Comparison of ENCODE assay signal across 27 mouse cellular contexts in the genomic region with DNA sequence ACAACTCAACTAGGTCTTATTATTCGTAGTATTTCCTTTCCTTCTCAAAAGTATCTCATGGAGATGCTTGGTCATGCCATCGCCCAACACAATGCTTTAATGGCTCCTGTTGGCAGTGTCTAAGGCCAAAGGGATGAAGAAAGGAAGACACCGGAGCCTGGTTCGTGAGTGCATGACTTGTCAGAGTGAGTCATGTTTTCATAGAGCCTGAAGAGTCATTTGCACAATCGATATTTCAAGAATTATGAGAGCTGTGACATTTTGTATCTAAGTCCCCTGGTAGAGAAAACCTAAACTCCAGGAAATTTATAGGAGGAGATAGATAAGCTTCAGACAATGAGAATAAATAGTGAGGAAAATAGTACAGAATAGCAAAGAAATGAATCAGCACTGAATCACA. TPM values are rescaled to one million over a fixed set of nuclear protein-coding genes. Genes with fewer than 3 reads are reported as not detected.
DNase-seq lines count a peak whose midpoint lies in the region; TF ChIP-seq lines count a peak whose summit lies in the region.
"Had no signal": no experiment of that assay in that cellular context is flagged by ENCODE, and none has a peak within 500 bp of the region (broad histone marks: within the 10 kb centered on the region; RNA-seq: fewer than 3 reads in every experiment).

No protein-coding gene starts in this region.

- peak; percentile 9 for DNase-seq in adrenal gland, adult 2 months
- DNase-seq in adrenal gland, postnatal 25 days = no peak
- DNase-seq in 3T3-L1 (ENCODE audit: low read depth, low spot score) = peak; percentile 15
- peak; percentile 16 for DNase-seq in Muller cell, postnatal 12 days (ENCODE audit: inconsistent ontology term)
- no peak for DNase-seq in limb, embryonic 10.5 days (ENCODE audit: low spot score)
- DNase-seq in kidney, adult 18-20 months = no peak
- DNase-seq: adrenal gland, adult 8-10 months; adrenal gland, postnatal 14 days; cerebellum, adult 11 months; cerebellum, adult 18-20 months; cerebellum, adult 8-10 months; cerebellum, adult 9-11 months; cerebellum, postnatal 14 days; cerebellum, postnatal 36 days; embryo, embryonic 11 days had no signal

- no peak overlapping the region for H3ac ChIP-seq in myocyte (ENCODE audit: control insufficient read depth, insufficient read length)

- no peaks in the 10 kb centered on the region for H3K9me3 ChIP-seq in limb, embryonic 10.5 days (replicated peaks)
- H3K9me3 ChIP-seq: embryonic facial prominence, embryonic 13.5 days; embryonic facial prominence, embryonic 15.5 days; forebrain, embryonic 13.5 days; G1E had no signal

- H3K27me3 ChIP-seq in myocyte (ENCODE audit: control insufficient read depth, insufficient read depth, insufficient read length) = no peaks in the 10 kb centered on the region
- H3K27me3 ChIP-seq in limb, embryonic 10.5 days (ENCODE audit: low read depth, poor library complexity, severe bottlenecking) = no peaks in the 10 kb centered on the region
- H3K27me3 ChIP-seq: CH12.LX; embryonic facial prominence, embryonic 13.5 days; embryonic facial prominence, embryonic 15.5 days; forebrain, embryonic 13.5 days had no signal

- 93% methylated on average over 5 of the region's 5 CpGs for WGBS in limb, embryonic 10.5 days

- no peak for TF ChIP-seq POLR2A in myocyte (IDR thresholded peaks at IDR 0.05; ENCODE audit: insufficient read length, low read depth)

- no peak overlapping the region for H3K27ac ChIP-seq in limb, embryonic 10.5 days
- H3K27ac ChIP-seq: embryonic facial prominence, embryonic 13.5 days; embryonic facial prominence, embryonic 15.5 days; forebrain, embryonic 13.5 days had no signal

- H3K36me3 ChIP-seq in myocyte (ENCODE audit: control insufficient read depth, insufficient read depth) = no peaks in the 10 kb centered on the region
- H3K36me3 ChIP-seq in limb, embryonic 10.5 days = no peaks in the 10 kb centered on the region
- H3K36me3 ChIP-seq: embryonic facial prominence, embryonic 13.5 days; embryonic facial prominence, embryonic 15.5 days; G1E had no signal

- no peak overlapping the region for H3K4me3 ChIP-seq in myocyte
- H3K4me3 ChIP-seq in limb, embryonic 10.5 days = no peak overlapping the region
- H3K4me3 ChIP-seq: embryonic facial prominence, embryonic 13.5 days; embryonic facial prominence, embryonic 15.5 days; forebrain, embryonic 13.5 days had no signal

- H3K4me1 ChIP-seq in limb, embryonic 10.5 days = no peaks in the 10 kb centered on the region
- H3K4me1 ChIP-seq: embryonic facial prominence, embryonic 13.5 days; forebrain, embryonic 13.5 days had no signal

- H3K79me2 ChIP-seq in myocyte (ENCODE audit: control insufficient read depth, insufficient read depth) = no peaks in the 10 kb centered on the region

- H3K4me2 ChIP-seq in myocyte (ENCODE audit: low read depth) = peak overlapping the region; percentile 24
- H3K4me2 ChIP-seq: embryonic facial prominence, embryonic 13.5 days; embryonic facial prominence, embryonic 15.5 days; forebrain, embryonic 13.5 days had no signal

TF ChIP-seq in myocyte, 11 proteins besides CTCF, POLR2A, EP300 and RAD21:
- 0 out of 2 replicates have a peak, but pooled peaks have one; percentile 8 for TF ChIP-seq CEBPB (IDR thresholded peaks at IDR 0.05; ENCODE audit: insufficient read depth, poor library complexity, severe bottlenecking)
- no peak for TF ChIP-seq E2F4 (IDR thresholded peaks at IDR 0.05; ENCODE audit: insufficient read depth)

RNA-seq across cellular contexts. Expression of a gene that starts 33.5 kb away (rescaled TPM):
- total RNA-seq in adrenal gland, adult 2 months (2021) = not detected
- polyA plus RNA-seq in adrenal gland, adult 2 months (2012; rRNA removed) = not detected in 2 replicates
- total RNA-seq in adrenal gland, postnatal 25 days (2021) = not detected in 2 replicates
- not detected for polyA plus RNA-seq in myocyte (2012; fragmentation: generic; extraction: Trizol)
- not detected in 2 replicates for polyA plus RNA-seq in limb, embryonic 10.5 days (2016; fragmentation: Nextera tagmentation; extraction: Ambion mirVana)
- total RNA-seq: adrenal gland, postnatal 14 days; adrenal gland, postnatal 4 days; CH12.LX; common myeloid progenitor, adult 5-6 weeks; G1E had no signal
- polyA plus RNA-seq: brain, embryonic 14.5 days; embryonic facial prominence, embryonic 11.5 days; embryonic facial prominence, embryonic 13.5 days; embryonic facial prominence, embryonic 15.5 days; forebrain, embryonic 11.5 days; forebrain, embryonic 13.5 days; G1E had no signal

RNA-seq across cellular contexts. Expression of a gene that starts 33.7 kb away (rescaled TPM):
- under 1 TPM; 0.69 to 0.98 TPM for total RNA-seq in adrenal gland, adult 2 months (2021)
- polyA plus RNA-seq in adrenal gland, adult 2 months (2012; rRNA removed) = 0.48 TPM in 2 replicates
- 0.81 and 0.85 TPM in 2 replicates for total RNA-seq in adrenal gland, postnatal 25 days (2021)
- polyA plus RNA-seq in myocyte (2012; fragmentation: generic; extraction: Trizol) = 1.7 TPM
- polyA plus RNA-seq in limb, embryonic 10.5 days (2016; fragmentation: Nextera tagmentation; extraction: Ambion mirVana) = 3.6 and 7.5 TPM in 2 replicates
- total RNA-seq: CH12.LX had no signal
- polyA plus RNA-seq: CD4-positive, CD25-positive, alpha-beta regulatory T cell, adult 4 months; G1E had no signal

RNA-seq across cellular contexts. Expression of a gene that starts 49.8 kb away (rescaled TPM):
- 10 to 100 TPM in 1 of 2 experiments, 1 to 10 TPM in 1; 8.2 to 12.8 TPM for total RNA-seq in adrenal gland, adult 2 months (2021)
- 5.4 and 9.6 TPM in 2 replicates for polyA plus RNA-seq in adrenal gland, adult 2 months (2012; rRNA removed)
- 8.4 and 11.5 TPM in 2 replicates for total RNA-seq in adrenal gland, postnatal 25 days (2021)
- polyA plus RNA-seq in myocyte (2012; fragmentation: generic; extraction: Trizol) = not detected
- polyA plus RNA-seq in limb, embryonic 10.5 days (2016; fragmentation: Nextera tagmentation; extraction: Ambion mirVana) = 2.9 and 4.2 TPM in 2 replicates
- total RNA-seq: G1E had no signal
- polyA plus RNA-seq: CD4-positive, CD25-positive, alpha-beta regulatory T cell, adult 4 months; G1E had no signal

Comparison
In these comparisons a context has a peak if more than half of its experiments do, and no peak if none do; other contexts are left out.
1. DNase-seq: peak in adrenal gland, adult 2 months (single experiment), 3T3-L1 (single experiment) and Muller cell, postnatal 12 days (single experiment); none in adrenal gland, postnatal 25 days (single experiment), limb, embryonic 10.5 days (single experiment) and kidney, adult 18-20 months (single experiment).